Mouse (Mus musculus) spleen, adult 12 weeks (tissue): ENCODE data around the gene Kcnip1.

ENCODE experiments used
- DNase-seq: peaks from one replicate; pipeline ENCODE4 v3.0.0; 2022; ENCODE audit warnings: low spot score

The Kcnip1 gene

DNA sequence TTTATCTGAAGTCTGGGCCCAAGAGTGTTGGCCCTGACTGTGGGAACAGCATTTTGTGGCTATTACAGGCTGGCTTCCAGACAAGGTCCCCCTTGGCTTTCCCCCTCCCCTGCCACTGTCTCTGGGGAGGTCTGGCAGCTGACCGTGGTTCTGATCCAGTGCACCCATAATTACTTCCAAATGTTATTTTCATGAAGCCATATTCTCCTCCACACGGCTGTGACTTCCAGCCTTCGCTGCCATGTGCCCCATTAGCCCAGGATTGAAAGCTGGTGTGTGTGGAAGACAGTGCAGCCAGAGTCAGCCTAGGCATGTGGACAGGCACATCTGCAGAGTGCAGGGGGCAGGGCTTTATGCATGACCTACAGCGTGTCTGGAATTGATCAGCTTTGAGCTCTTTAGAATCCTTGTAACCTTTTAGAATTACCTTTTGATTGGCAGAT lies 240.5 kb downstream of the Kcnip1 start:
- DNase-seq, result no peak

DNA sequence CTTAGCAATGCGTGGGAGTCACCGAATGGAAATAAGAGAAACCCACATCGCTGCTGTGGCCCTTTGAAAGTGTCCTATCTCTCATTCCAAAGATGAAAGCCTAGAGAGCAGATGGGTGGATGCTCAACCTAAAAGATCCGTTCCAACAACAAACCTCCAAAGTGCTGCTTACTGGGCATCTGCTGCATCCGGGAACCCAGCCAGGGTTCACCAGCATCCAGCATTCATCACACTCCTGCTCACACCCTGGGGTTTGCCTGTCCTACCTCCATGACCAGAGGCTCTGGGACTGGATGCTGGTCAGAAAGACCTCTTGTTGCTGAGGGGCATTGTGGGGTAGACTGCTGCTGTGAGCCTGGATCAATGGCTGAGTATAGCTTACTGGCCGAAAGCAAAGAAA lies 241.4 kb downstream of the Kcnip1 start:
- DNase-seq, result no peak

DNA sequence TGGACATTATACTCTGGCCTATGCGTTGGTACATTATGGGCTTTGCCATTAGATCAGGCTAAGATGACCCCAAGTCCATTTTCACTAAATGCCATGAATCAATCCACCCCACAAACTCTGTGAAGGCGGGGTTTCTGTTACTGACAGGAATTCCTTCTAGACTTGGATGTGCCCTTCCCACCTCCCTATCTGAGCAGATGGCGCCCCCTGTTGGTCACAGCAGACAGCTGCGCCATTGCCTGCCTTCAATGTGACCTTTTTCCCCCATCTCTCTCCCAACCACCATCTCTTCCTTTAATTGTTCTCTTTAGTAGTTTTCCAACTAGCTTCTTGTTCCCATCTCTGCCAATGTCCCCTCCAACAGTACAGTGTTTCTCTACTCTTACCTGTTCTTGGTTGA lies 243.0 kb downstream of the Kcnip1 start:
- DNase-seq, result no peak

DNA sequence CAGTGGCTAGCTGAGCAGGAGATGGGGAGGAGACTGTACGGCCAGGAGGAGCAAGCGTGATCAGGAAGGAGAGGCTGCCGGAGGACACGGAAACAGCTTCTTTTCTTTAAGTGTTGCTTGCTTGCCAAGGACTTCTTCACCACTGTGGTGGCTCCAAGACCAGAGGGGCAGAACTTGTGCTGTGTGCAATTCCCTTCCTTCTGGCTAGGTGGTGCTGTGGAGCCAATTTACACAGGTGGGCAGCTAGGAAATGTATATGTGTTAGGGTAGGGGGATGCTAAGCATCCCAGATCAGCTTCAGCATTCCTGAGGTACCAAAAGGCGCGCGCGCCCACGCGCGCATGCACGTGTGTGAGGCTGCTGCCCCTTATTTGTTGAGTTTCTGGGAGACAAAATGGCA lies 243.5 kb downstream of the Kcnip1 start:
- no peak for DNase-seq

DNA sequence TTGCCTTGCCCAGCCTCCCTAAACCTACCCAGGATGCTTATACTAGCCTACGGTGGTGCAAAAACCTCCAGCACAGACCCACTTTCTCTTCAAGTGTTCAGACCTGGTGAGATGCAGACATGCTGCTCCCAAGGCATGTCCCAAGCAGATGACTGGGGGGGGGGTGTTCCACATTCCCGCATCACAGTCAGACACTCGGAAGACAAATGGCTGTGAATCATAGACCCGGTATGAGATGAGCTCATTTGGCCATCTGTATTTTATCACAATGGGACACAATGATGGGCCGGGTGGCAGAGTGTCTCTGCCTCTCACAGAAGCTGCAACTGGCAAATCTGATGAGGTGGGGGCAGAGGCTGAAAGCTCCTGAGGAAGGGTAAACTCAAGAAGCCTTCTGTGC lies 244.2 kb downstream of the Kcnip1 start:
- no peak for DNase-seq

DNA sequence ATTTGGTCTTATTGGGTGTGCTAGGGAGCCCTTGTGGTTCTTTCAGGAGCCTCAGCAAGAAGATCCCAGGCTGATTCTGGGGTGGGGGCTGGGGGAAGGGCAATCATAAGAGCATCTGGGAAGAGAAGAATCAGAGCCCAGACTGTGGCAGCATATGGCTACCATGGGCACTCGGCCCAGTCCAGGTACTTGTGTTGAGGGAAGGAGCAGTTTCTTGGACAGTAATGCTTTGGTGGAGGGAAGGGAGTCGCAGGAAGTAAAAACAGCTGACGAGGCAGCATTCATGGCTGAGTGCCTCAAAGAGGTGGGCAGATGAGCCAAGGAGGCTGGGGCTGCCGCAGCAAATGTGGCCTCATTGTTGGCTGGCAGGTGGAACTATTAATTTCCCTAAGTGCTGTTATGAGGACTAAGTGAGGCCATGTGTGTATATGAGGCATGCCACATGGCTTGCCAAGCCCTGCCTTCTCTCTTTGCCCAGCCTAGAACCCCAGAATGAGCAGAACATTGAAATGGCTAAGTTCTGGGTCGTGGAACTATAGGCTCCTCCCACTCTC lies 245.5 kb downstream of the Kcnip1 start:
- DNase-seq, result no peak

DNA sequence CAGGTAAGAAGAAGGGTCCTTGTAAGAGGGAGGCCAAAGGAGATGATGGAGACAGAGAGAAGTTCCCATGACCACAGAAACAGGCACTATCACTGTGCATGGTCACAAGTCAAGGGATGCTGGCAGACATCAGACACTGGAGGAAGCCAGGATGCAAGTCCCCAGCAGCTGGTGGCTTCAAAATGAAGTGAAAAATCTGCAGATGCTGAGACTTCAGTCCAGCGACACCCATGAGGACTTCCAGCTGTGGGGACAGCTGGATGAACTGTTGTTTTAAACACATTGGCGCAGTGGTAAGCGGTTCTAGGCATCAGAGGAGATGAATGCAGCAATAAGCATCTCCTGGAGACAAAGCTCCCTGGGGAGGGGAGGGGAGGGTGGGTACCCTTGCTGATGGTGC lies 246.6 kb downstream of the Kcnip1 start:
- DNase-seq, result no peak

DNA sequence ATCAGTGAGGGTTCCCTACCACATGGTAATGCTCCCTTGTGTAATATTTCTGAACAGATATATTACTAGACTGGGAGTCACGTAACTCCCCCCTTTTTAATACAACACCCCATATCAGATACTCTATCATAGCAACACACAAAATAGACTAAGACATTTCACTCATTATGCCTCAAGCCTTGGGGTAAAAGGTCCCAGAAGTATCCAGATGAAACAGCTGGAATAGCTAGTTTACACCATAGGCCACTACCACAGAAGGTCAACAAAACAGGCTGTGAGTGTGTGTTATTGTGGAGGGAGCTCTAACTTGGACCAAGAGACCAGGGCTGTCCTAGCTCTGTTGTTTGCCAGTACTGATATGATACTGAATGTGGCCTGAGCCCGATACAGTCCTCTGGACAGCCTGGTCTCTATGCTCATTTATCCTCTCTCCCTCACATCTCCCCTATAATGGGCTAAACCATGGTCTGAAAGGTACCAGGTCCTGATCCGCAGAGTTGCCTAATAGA lies 247.1 kb downstream of the Kcnip1 start:
- DNase-seq, result no peak

DNA sequence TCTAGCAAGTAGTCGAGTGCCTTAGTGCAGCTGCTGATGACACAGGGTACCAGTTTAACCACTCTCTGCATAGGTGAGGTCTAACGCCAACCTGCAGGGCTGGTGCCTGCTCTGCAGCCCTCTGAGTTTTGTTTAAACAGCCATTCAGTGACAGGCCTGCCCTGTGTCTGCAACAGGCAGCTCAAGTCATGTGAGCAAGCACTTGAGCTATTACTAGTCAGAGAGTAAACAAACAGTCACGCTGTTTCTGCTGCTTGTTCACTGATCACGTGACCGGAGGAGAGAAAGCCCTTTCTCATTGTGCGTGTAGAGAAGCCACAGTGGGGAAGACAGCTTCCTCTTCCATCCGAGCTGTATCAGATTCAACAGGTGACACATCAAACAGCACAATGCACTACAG lies 248.5 kb downstream of the Kcnip1 start:
- no peak for DNase-seq

DNA sequence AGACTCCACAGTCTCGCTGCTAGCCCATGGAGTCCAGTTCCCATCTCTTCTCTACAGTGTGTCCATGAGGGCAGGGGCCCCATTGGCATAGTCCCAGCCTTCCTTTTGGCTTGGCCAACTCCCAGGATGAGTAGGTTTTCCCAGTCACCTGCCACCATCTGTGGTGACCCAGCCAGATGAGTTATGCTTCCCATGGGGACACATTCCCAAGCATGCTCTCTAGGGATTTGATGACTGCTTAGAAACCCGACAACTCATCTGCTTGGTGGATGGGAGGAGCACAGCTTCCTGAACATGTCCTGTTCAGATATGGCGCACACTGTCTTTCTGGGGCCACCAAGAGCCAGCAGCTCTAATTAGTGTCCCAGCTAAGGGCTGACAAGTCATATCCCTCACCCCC lies 252.8 kb downstream of the Kcnip1 start:
- DNase-seq, result no peak

DNA sequence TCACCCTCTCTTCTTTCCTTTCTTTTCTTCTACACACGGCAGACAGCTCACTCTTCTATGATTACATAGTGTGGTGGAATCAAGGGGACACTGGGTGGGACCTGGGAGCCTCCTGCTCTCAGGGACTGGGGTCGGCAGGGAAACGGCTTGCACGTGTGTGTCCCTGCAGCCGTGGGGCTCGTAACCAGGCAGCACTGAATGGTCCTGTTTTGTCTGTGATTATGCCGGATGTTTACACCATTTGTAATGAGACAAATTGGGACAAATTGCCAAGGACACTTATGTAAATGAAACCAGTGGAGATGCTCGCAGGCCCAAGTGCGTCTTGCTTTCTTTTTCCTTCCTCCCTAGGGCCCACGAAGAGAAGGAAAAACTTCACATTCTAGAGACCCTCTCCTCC lies 256.5 kb downstream of the Kcnip1 start:
- no peak for DNase-seq

DNA sequence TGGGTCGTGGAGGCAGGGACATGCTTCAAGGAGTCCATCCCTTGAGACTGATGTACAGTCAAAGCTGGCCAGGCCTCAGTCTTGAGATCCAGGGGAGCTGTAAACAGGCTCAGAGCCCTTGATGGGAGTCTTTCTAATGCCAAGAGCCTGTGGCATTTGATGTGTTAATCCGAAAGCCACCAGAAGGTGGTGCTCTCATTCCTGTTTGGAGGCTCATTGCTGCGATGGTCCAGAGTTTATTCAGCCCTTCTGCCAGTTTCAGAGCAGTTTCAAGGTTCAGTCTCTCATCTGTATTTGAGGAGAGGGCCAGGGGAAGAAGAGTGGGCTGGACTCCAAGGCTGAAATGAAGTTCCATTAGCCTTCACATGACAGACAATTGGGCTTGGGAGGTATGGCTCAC lies 259.7 kb downstream of the Kcnip1 start:
- DNase-seq, result no peak

DNA sequence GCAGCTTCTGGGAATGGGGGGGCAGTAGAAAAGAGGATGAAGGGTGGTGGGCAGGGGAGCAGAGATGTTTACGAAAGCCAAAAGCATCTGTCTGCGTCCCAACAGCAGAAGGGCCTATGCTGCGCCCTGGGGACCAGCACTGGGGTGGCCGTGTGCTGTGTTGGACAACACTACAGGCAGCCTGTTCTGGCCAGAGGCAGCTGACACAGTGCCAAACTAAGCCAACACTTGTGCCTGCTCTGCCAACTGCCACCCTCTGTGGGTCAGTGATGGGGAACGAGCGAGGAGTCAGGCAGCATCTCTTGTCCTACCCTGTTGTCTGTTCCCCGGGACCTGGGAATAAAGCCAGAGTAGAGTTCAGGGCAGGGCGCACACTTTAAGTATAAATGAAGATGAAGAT lies 260.6 kb downstream of the Kcnip1 start:
- DNase-seq, result no peak

DNA sequence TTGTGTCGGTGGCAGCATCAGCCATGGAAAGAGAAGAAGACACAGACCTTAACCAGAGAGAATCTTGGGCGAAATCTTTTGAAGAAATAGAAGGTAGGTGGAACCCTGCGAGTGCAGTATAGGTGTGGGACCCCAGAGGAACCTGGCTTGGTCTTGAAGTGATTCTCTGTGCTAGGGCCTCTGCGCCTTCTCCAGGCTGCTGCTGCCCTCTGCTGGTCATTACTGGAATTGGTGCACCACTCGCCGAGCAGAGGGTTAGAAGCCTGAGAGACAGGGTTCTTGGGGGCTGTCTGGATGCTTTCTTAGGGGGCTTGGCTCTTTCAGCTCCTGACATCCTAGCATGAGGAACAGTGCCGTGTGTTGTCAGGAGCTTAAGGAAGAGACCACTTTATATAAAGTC lies 271.7 kb downstream of the Kcnip1 start:
- peak; percentile 25 for DNase-seq

DNA sequence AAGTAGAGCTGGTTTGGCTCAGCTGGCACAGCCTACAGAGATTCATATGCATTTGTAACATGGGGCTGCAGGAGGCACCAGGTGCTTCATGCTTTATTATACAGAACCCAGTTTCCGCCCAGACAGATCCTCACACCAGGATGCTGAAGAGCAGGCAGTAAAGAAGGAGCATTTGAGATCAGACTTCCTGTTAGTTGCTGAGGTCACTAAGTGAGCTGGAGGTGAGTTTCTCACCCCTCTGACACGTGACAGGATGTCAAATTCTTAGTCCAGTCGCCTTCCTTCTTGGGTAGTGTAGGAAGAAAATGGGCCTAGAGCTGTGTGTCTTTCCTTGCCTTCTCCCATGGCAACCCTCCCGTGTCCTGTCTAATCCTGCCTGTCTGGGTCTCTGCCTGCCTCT lies 286.2 kb downstream of the Kcnip1 start:
- no peak for DNase-seq

DNA sequence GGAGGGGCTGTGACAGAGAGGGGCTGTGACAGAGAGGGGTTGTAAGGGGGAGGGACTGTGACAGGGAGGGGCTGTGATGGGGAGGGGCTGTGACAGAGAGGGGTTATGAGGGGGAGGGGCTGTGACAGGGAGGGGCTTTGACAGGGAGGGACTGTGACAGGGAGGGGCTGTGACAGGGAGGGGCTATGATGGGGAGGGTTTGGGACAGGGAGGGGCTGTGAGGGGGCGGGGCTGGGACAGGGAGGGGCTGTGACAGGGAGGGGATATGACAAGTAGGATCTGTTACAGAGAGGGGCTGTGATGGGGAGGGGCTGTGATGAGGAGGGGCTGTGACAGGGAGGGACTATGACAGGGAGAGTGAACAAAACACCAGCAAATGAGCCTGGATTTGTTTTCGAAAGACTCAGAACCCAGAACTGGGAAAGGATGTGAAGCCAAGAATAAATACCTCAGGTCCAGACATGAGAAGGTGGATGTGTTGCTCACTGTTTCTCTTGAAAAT lies 290.9 kb downstream of the Kcnip1 start:
- DNase-seq, result no peak

DNA sequence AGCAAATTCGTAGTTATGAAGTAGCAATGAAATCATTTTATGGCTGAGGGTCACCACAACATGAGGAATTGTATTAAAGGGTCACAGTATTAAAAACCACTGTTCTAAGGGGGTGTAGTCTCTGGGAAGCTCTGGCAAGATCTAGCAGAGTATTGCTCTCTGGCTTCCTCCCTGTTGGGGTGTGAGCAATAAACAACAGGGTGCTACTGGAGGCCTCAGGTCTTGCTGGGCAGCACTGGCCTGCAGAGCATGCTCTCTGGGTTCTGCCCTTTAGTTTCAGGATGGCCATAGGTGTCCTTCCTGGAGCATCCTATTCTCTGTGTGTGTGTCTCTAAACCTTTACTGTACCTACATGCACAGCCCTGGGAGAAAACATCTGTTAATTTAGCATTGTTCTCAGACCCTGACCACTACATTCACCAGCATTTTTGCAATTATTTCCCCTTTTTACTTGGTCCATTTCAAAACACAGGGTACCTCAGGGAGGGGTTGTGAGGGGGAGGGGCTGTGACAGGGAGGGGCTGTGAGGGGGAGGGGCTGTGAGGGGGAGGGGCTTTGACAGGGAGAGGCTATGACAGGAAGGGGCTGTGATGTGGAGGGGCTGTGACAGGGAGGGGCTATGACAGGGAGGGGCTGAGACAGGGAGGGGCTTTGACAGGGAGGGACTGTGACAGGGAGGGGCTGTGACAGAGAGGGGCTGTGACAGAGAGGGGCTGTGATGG lies 291.6 kb downstream of the Kcnip1 start:
- DNase-seq, result no peak

DNA sequence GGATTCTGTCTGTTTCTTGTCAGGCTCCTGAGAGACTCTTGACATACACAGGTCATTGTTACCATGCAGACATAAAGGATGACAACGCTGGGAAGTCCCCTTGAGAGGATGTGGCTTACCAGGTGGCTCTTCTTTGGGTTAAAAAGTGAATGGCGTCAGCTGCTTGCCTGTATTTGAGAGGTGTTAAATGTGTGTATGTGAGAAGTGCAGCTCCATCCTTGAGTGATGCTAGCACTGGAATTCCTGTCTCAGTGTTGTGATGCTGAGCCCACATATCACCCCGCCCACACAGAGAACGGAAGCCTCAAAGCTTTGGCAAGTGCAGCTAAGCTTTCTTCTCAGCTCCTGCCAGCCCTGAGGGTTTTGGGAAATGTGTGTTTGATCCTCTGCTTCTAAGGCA lies 292.2 kb downstream of the Kcnip1 start:
- DNase-seq, result no peak

DNA sequence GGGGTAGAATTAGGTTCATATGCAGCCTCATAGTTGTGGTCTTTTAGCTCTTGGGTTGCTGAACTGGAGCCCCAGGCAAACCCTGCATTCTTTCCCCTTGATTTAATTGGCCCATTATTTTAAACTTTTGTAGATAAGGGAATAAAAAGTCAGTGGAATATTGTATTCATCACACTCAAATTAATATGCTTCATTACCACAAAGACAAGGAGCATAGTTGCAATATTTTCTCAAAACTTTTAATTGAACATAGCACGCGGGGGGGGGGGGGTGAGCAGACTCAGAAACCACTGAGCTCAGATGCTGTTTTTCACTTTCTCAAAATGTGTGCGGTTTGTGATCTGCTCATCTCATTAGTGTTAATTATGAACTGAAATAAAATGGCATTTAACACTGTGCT lies 302.8 kb downstream of the Kcnip1 start:
- no peak for DNase-seq

DNA sequence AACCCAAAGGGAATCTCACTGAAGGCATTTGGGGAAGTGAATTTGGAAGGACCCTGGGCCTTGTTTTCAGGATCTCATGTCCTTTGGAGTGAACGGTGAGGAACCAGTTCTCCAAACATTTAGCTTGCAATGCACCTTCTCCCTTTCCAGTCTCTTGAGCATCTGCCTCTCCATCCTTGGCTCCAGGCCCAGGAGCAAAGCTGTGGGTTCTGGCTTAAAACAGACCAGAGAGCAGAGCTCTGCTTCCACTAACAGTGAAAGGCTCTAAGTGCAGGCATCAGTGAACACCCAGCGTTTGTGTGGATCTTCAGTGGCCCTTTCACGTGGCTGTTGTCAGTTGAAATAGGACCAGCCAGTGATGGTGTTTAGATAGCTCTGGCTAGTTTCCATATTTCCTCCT lies 307.0 kb downstream of the Kcnip1 start:
- DNase-seq, result no peak

DNA sequence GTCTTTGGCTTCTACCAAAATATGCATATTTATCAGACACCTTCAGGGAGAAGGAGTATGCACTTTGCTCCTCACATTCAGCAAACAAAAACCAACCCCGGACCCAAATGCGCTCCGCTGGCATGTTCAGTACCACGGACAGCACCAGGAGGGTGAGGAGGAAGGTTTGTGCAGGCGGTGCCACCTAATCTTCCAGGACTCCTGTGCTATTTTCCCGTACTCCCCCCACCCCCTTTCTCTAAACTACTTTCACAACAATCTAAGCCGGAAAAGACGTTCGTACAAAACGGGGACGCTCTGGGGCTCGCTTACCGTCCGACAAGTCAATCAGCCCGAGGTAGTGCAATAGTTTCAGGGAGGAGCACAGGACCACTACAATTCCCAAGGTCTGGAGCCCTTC lies 312.8 kb downstream of the Kcnip1 start:
- DNase-seq, result no peak

DNA sequence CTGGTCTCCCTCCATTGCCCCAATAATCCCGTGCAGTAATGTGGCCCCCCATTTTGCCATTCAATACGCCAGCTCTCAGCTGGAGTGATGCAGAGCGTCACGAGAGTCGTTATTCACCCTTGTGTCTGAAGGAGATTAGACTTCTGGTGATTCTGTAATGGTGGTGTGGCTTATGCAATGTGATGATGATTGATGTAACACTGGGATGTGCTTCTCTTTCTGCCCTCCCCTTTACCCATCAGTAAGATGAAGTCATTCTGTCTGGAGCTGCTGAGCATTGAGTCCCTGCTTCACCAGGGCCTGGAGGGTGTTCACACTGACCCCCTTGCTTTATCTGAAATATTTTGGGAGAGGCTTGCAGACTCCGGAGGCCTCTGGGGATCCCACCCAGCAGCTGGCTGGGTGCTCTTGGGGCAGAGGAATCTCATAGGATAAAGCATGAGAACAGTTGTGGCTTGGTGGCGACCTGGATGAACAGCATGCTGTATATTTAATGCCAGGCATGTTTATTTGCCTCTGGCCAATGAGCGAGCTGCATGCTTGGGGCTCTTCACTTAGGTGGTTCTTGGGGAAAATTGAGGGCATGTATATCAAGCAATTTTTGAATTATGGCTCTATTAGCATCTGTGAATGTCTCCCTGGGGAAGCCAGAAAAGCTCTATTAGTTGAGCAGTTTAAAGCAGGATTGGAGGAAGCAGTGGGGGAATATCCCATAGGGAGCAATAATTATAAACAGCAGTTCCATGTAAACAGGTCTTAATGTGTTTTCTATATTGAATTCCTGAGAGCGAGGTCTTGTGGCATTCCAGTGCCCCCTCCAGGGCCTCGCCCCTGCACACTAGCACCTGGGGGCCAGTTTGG lies 322.6 kb downstream of the Kcnip1 start:
- no peak for DNase-seq

DNA sequence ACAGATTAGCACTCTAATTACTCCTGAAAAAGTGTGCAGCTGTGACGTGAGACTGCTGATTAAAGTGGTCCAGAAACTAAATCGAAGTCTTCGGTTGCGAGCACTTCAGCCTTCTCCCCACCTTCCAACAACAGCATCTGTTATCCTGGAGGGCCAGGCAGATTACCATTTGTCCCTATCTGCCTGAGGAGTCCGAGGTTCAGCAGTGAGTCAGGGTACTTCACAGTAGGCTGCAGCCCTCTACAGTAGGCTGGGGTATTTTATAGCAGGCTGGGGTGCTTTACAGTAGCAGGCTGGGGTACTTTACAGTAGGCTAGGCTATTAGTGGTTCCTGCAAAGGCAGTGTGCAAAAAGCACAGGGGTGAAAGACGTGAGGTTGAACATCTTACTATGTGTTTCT lies 324.6 kb downstream of the Kcnip1 start:
- no peak for DNase-seq
